Mouse (Mus musculus) intestine, embryonic 14.5 days (tissue): ENCODE results near the gene Prickle1. TPM values are rescaled to one million over a fixed set of nuclear protein-coding genes. Genes with fewer than 3 reads are reported as not detected.

Experiments used
- ATAC-seq: fragments of 200-750 bp; cut with Nextera tagmentation; replicated peaks from 2 replicates; pipeline ENCODE4 v1.8.0; 2017; ENCODE audit warnings: low read depth, moderate number of reproducible peaks, moderate TSS enrichment, moderate library complexity; ENCODE audit not compliant: low FRiP score, low TSS enrichment
- DNase-seq: peaks from one replicate; pipeline ENCODE4 v3.0.0-alpha.2; 2018; ENCODE audit warnings: low spot score
- H3K27ac ChIP-seq: fragments of 300-500 bp; sonication (generic); 2 replicates; pipeline ENCODE4 v1.5.1; 2014; ENCODE audit warnings: low read depth, mild to moderate bottlenecking, control low read depth
- H3K27me3 ChIP-seq: fragments of 300-500 bp; sonication (generic); replicated peaks from 2 replicates; pipeline ENCODE4 v1.6.1; 2014; ENCODE audit warnings: low read length, control low read depth; ENCODE audit not compliant: control insufficient read depth, insufficient read depth
- H3K36me3 ChIP-seq: fragments of 300-500 bp; sonication (generic); 2 replicates; pipeline ENCODE4 v1.6.1; 2014; ENCODE audit warnings: low read length, control low read depth; ENCODE audit not compliant: control insufficient read depth, insufficient read depth
- H3K4me1 ChIP-seq: fragments of 300-500 bp; sonication (generic); replicated peaks from 2 replicates; pipeline ENCODE4 v1.6.1; 2014; ENCODE audit warnings: low read length, control low read depth, mixed read lengths; ENCODE audit not compliant: control insufficient read depth, insufficient read depth
- H3K4me2 ChIP-seq: fragments of 300-500 bp; sonication (generic); 2 replicates; pipeline ENCODE4 v1.6.1; 2014; ENCODE audit warnings: low read length
- H3K4me3 ChIP-seq: fragments of 300-500 bp; sonication (generic); 2 replicates; pipeline ENCODE4 v1.5.1; 2014; ENCODE audit warnings: low read depth, low read length, control low read depth, mixed read lengths
- H3K9ac ChIP-seq: fragments of 300-500 bp; sonication (generic); 2 replicates; pipeline ENCODE4 v1.6.1; 2014; ENCODE audit warnings: mild to moderate bottlenecking, low read length
- H3K9me3 ChIP-seq: fragments of 300-500 bp; sonication (generic); 2 replicates; pipeline ENCODE4 v1.6.1; 2016; ENCODE audit warnings: low read length, control low read depth; ENCODE audit not compliant: control insufficient read depth
- WGBS: fragments of 180-500 bp; shearing (Covaris S2); extraction: QIAGEN DNeasy Blood & Tissue Kit; methylation state at CpG from one replicate; pipeline ENCODE4 v1.1.7; 2014; 5-methylcytosine and 5-hydroxymethylcytosine counted together
- polyA plus RNA-seq: library from polyadenylated mRNA; unstranded; fragments of >200 nt; fragmentation: Nextera tagmentation; extraction: Ambion mirVana; gene quantifications from 2 replicates; pipeline ENCODE4 v1.2.1, GENCODE M21; 2014

The Prickle1 gene
- polyA plus RNA-seq, 1 experiment from 2014 or later: 31.0 TPM

DNA sequence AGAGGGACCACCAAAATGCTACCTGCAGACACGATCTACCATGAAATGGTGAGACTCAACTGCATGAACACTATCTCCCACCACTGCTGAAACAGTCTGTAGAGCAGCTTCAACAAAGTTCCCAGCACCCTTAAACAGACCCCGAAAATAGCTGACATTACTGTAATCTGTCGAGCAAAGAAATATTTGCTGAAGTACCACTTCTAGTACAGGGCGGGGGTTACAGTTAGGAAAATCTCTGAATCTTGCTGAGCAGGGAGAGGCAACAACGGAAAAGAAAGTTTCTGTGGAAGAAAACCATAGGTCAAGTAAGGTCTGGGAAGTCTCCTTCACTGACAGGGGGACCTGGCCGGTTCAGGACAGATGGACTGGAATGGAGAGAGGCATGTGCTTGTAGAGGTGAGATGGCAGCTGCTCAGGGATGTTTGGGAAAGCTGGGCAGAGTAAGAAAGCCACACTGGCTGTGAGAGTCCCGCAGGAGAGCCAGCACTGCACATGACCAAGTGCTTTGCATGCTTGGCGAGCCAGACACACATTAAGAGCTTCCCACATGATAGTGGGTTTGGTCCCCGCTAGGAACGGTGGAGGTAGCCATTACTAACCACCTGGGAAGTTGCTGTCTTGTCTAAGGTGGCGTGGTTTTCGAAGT is 41.4 kb downstream of the Prickle1 start:
- H3K4me1 ChIP-seq: peaks cover 24% of the 10 kb centered on the region; the same call in 1 of the 2 replicates
- WGBS: 60% methylated on average over 12 of the region's 12 CpGs
- ATAC-seq: no peak
- no peak overlapping the region for H3K27ac ChIP-seq
- DNase-seq: no peak
- H3K4me2 ChIP-seq: no peak overlapping the region
- no peak overlapping the region for H3K9ac ChIP-seq
- H3K4me3 ChIP-seq: no peak overlapping the region
- H3K36me3 ChIP-seq: peaks cover 10% of the 10 kb centered on the region; the same call in 1 of the 2 replicates
- no peaks in the 10 kb centered on the region for H3K9me3 ChIP-seq
- no peaks in the 10 kb centered on the region for H3K27me3 ChIP-seq

DNA sequence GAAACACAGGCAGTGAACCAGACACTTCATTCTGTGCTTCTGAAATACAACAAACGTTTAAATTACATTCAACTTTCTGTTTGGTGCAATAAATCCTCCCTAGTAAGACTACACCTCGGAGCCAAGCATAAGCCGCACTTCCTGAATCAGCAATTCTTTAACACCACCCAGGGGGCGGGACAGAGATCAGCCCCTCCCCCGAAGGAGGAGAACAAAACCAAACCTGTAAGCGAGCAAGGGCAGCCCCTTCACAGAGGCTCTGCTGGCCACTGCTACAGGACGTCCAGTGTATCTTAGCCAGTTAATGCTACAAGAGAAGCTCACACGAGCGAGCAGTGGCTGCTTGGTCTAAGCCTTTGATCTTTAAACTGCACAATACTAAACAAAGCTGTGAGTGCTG is 43.5 kb downstream of the Prickle1 start:
- 5% methylated on average over 9 of the region's 9 CpGs for WGBS
- Histone ChIP-seq H3K4me3 (no peak overlapping the region), H3K27ac (no peak overlapping the region)

DNA sequence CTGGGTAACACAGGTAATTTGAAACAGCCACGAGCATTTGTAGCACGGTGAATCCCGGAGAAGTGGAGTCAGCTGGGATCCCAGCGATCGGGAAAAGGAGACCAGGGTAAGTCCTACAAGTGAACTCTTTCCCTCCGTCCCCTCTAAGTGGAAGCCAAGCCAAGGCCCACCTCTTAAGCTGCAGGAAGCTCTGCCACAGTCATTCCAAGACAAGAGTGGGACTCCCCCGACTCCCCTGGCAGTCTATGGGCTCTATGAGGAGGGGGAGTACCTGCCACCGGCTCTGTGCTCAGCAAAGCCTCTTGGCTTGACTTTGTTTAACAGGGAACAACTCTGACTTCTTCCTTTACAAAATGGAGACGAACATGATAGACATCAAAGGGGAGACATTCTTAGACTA is 47.4 kb downstream of the Prickle1 start:
- peaks cover 19% of the 10 kb centered on the region; the same call in 1 of the 2 replicates for H3K4me1 ChIP-seq
- peaks cover 4% of the 10 kb centered on the region; the same call in 1 of the 2 replicates for H3K36me3 ChIP-seq
- WGBS: 77% methylated on average over 9 of the region's 9 CpGs
- no peak for ATAC-seq
- no peaks in the 10 kb centered on the region for H3K27me3 ChIP-seq
- H3K4me2 ChIP-seq: no peak overlapping the region
- H3K4me3 ChIP-seq: no peak overlapping the region
- H3K9ac ChIP-seq: no peak overlapping the region
- DNase-seq: no peak
- no peaks in the 10 kb centered on the region for H3K9me3 ChIP-seq
- no peak overlapping the region for H3K27ac ChIP-seq

More for the DNA sequence above, 43.5 kb downstream of the Prickle1 start:
- ATAC-seq: peak; percentile 84
- Histone ChIP-seq H3K27me3 (no peaks in the 10 kb centered on the region), H3K36me3 (peaks cover 4% of the 10 kb centered on the region; the same call in 1 of the 2 replicates), H3K4me1 (peaks cover 24% of the 10 kb centered on the region; the same call in 1 of the 2 replicates), H3K9me3 (no peaks in the 10 kb centered on the region), H3K4me2 (peak overlapping the region; percentile 1; the same call in 1 of the 2 replicates), H3K9ac (no peak overlapping the region)
- peak; percentile 78 for DNase-seq

DNA sequence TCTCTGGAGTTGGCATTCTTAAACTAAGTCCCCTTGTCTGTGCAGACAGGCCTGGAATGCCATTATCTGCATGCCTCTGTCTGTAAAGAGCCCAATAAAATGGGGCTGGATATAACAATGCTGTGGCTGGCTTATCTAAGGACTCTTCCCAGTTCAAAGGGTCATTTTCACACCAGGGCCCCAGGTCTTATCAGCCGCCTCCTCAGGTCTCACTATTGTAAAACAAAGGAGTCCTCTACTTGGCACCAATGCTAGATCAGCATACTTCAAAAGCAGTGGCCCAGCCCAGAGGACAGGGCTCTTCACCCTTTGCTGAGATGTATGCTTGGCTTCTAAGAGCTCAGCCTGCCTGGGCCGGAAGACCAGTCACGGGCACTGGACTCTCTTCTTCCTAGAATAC is 56.3 kb downstream of the Prickle1 start:
- Histone ChIP-seq H3K4me3 (no peak overlapping the region), H3K4me1 (peaks cover 10% of the 10 kb centered on the region; the same call in 1 of the 2 replicates), H3K27me3 (no peaks in the 10 kb centered on the region), H3K36me3 (no peaks in the 10 kb centered on the region), H3K9ac (no peak overlapping the region), H3K9me3 (no peaks in the 10 kb centered on the region), H3K4me2 (no peak overlapping the region), H3K27ac (no peak overlapping the region)
- DNase-seq (no peak), ATAC-seq (peak; percentile 73)
- 63% methylated on average over 3 of the region's 3 CpGs for WGBS

DNA sequence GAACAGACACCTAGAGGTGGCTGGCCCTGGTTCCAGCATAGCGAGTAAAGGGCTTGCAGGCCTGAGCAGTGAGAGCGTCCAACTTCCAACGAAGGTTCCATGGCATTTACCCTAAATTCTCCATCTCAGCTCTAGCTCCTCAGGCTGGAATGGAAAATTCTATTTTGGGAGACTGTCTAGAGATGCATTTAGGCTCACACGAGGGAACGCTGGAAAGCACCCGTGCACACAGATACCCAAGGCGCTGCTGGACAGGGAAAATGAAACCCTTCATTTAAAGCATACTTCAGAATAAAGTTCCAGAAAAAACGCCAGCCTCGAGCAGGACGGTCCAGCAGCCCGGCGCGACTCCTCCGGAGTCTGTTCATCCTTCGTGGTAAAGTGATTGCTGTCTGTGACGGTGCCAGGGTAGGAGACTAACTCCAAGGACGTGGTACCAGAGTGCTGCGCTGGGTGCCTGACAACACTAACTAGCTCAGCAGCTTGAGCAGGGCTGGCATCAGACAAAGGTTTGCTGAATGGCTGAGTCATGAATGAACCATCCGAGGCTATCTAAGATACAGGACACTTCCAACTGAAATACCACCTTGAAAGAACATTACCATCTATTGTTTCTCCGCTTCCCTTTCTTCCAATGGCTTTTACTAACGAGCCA is 57.0 kb downstream of the Prickle1 start:
- no peaks in the 10 kb centered on the region for H3K27me3 ChIP-seq
- no peak for DNase-seq
- no peak overlapping the region for H3K4me3 ChIP-seq
- no peak overlapping the region for H3K27ac ChIP-seq
- H3K4me1 ChIP-seq: peaks cover 10% of the 10 kb centered on the region; the same call in 1 of the 2 replicates
- no peak overlapping the region for H3K9ac ChIP-seq
- no peaks in the 10 kb centered on the region for H3K9me3 ChIP-seq
- ATAC-seq: no peak
- WGBS: 85% methylated on average over 21 of the region's 21 CpGs
- no peak overlapping the region for H3K4me2 ChIP-seq
- no peaks in the 10 kb centered on the region for H3K36me3 ChIP-seq

DNA sequence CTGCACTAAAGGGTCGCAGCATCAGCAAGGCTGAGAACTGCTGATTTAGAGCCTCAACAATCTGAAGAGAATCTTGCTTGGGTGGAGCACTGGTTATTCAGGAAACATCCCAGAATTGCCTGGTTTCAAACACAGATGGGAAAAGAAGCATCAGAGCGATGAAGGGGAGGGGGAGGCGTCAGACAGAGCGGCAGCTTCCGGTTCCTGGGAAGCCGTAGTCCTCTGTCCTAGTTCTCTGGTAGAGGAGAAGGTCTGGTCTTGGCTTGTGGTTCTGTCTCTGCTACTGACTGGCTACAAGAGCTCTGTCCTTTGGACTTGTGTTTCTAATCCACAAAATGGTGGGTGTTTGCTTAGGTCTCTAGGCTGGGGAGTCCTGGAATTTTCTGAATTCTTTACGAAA is 57.9 kb downstream of the Prickle1 start:
- no peak overlapping the region for H3K4me2 ChIP-seq
- H3K9me3 ChIP-seq: no peaks in the 10 kb centered on the region
- H3K4me1 ChIP-seq: peaks cover 10% of the 10 kb centered on the region; the same call in 1 of the 2 replicates
- no peaks in the 10 kb centered on the region for H3K27me3 ChIP-seq
- no peak for DNase-seq
- no peaks in the 10 kb centered on the region for H3K36me3 ChIP-seq
- WGBS: 60% methylated on average over 7 of the region's 7 CpGs
- H3K9ac ChIP-seq: no peak overlapping the region
- no peak overlapping the region for H3K27ac ChIP-seq
- ATAC-seq: no peak
- H3K4me3 ChIP-seq: no peak overlapping the region

DNA sequence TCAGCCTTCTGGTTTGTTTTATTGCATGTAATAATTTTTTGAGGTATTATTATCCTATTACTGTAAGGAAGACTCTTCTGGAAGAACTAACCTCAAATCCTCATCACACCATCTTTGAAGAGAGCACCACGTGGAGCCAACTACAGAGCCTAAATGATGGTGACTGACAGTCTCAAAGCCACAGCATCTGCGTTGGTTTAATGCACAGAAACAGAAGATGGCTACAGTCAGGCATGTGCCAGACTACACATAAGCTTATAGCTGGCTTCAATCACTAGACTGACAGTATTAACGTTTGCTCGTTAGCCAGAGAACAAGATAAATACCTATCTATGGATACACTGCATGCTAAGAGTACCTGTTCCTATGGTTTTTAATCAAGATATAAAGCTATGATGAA is 59.5 kb downstream of the Prickle1 start:
- DNase-seq: no peak
- Histone ChIP-seq H3K4me2 (no peak overlapping the region), H3K36me3 (no peaks in the 10 kb centered on the region), H3K9me3 (no peaks in the 10 kb centered on the region), H3K4me1 (peaks cover 15% of the 10 kb centered on the region), H3K4me3 (no peak overlapping the region), H3K27me3 (no peaks in the 10 kb centered on the region), H3K27ac (no peak overlapping the region), H3K9ac (no peak overlapping the region)
- ATAC-seq: no peak
- 68% methylated on average over 4 of the region's 4 CpGs for WGBS

DNA sequence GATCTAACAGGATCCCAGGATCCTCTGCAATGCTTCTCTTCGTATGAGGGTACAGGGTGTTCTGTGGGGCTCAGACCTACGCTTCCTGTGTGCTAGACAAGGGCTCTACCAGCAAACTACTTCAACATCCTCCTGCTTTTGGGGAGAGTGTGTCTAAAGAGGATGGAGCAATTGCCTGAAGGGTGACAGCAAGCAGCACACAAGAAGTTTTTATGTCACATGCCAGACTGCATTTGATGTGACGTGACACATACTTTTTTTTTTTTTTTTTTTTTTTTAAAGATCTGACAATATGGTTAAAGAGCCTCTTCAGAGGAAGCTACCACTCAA is 65.0 kb downstream of the Prickle1 start:
- no peak for ATAC-seq
- WGBS: 55% methylated on average over 3 of the region's 3 CpGs
- H3K4me1 ChIP-seq: peaks cover 21% of the 10 kb centered on the region
- H3K9ac ChIP-seq: no peak overlapping the region
- no peaks in the 10 kb centered on the region for H3K27me3 ChIP-seq
- H3K4me3 ChIP-seq: no peak overlapping the region
- no peak for DNase-seq
- no peaks in the 10 kb centered on the region for H3K36me3 ChIP-seq
- H3K27ac ChIP-seq: 0 out of 2 replicates have a peak overlapping the region, but pooled peaks have one; percentile 47
- no peaks in the 10 kb centered on the region for H3K9me3 ChIP-seq
- no peak overlapping the region for H3K4me2 ChIP-seq
